Mouse (Mus musculus): ENCODE data around the gene Cdkl3. TPM values are rescaled to one million over a fixed set of nuclear protein-coding genes. Genes with fewer than 3 reads are reported as not detected.
A peak's percentile ranks its signal among the peaks of the same experiment; 100 is the strongest.

Gene Cdkl3
- polyA plus RNA-seq, 1 experiment, result 1.8 TPM

DNA sequence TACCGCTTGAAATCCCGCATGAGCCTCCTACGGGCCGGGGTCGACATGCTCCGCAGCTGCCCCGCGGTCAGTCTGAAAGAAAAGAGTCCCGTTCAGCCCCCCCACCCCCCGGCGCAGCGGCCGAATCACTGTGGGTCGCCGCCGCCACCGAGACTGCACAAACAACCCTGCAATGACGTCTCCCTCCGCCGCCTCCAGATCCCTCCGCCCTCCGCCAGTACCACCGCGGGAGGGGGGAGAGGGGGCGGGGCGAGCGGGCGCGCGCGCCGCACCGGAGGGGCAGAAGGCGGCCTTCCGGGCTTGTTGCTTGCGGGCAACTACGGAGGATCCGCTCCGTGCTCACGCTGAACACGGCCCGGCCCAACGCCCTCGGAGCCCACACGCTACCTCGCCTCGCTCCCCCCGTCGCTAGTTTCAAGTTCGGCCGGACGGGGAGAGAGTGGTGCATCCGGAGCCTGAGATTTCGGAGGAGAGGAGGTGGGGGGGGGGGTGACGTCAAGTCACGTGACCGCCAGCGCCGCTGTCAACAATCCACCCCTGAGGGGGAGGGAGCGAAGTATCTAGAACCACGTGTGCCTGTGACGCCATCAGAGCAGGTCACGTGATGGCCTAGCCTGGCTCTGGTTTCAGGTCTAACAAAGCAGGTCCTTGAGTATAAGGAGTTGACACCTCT, 3.6 kb upstream of the Cdkl3 start, which contains the start of gene Ube2b:
Gene Ube2b, minus strand, starts transcription at position 473 of the 673 bp plus-strand sequence.
- Histone ChIP-seq H3K27me3 (replicated peaks; ENCODE audit: control insufficient read depth, insufficient read depth, low read length) (no peaks in the 10 kb centered on the region), H3K4me3 (ENCODE audit: insufficient read depth, low read depth, low read length) (peak within 1 kb of the TSS; percentile 98), H3K27ac (ENCODE audit: insufficient read depth, low read depth, low read length) (peak within 1 kb of the TSS; percentile 99), H3K36me3 (ENCODE audit: control insufficient read depth, insufficient read depth, low read length) (peaks cover 2% of the 10 kb centered on the region; the same call in 1 of the 2 replicates), H3K4me1 (ENCODE audit: control insufficient read depth, insufficient read depth, low read length) (peaks cover 15% of the 10 kb centered on the region; the same call in 1 of the 2 replicates)
- under 1% methylated on average over 61 of the region's 63 CpGs for WGBS
- TF ChIP-seq CTCF (conservative IDR thresholded peaks at IDR 0.05; ENCODE audit: insufficient read depth, insufficient read length, low read depth, low read length), result no peak
- TF ChIP-seq POLR2A (IDR thresholded peaks at IDR 0.05; ENCODE audit: low read depth, low read length), result no peak
- DNase-seq, result peak; percentile 99

DNA sequence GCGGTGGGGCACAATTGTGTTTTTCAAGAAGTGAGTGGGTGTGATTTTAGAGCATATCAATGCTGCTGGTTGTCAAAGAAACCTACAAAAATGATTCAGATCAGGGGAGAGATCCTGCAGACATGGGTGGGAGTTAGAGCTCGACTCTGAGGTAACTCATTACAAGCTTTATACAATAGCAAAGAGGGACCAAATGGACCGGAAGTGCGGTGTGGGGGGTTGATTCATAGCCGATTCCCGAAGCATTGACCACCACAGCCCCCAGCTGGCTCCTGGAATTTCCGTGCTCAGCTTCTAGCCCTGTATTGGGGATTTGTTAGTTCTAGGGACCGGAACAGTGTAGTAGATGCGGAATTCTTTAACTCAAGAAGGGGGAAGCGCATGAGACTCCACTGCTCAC, 2.7 kb upstream of the Cdkl3 start:
- DNase-seq, result no peak
- WGBS, result 63% methylated on average over 10 of the region's 10 CpGs
- no peak overlapping the region for H3K4me3 ChIP-seq (ENCODE audit: insufficient read depth, low read depth, low read length)
- no peaks in the 10 kb centered on the region for H3K27me3 ChIP-seq (replicated peaks; ENCODE audit: control insufficient read depth, insufficient read depth, low read length)
- peaks cover 18% of the 10 kb centered on the region; the same call in 1 of the 2 replicates for H3K4me1 ChIP-seq (ENCODE audit: control insufficient read depth, insufficient read depth, low read length)
- no peak overlapping the region for H3K27ac ChIP-seq (ENCODE audit: insufficient read depth, low read depth, low read length)
- TF ChIP-seq POLR2A (IDR thresholded peaks at IDR 0.05; ENCODE audit: low read depth, low read length), result no peak
- TF ChIP-seq CTCF (conservative IDR thresholded peaks at IDR 0.05; ENCODE audit: insufficient read depth, insufficient read length, low read depth, low read length), result no peak
- peaks cover 2% of the 10 kb centered on the region; the same call in 1 of the 2 replicates for H3K36me3 ChIP-seq (ENCODE audit: control insufficient read depth, insufficient read depth, low read length)

DNA sequence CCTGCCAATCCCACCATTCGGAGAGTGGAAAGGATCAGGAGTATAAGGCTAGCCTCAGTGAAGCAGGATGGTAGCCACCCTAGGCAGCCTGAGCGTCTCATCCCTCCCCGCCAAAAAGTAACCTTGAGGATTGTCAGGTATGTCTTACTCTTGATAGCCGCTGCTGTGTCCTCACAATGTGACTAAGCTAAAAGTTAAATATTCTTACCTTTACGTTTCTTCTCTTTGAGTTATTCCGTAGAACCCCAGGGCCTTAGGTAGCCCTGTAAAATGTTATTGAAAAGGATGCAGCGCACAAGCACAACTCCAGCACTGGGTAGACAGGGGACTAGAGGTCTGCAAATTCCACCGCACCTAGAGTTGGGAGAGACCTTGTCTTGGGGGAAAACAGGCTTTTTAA, 2.2 kb upstream of the Cdkl3 start:
- Histone ChIP-seq H3K27ac (ENCODE audit: insufficient read depth, low read depth, low read length) (no peak overlapping the region), H3K36me3 (ENCODE audit: control insufficient read depth, insufficient read depth, low read length) (no peaks in the 10 kb centered on the region; the same call in 1 of the 2 replicates), H3K4me1 (ENCODE audit: control insufficient read depth, insufficient read depth, low read length) (peaks cover 18% of the 10 kb centered on the region; the same call in 1 of the 2 replicates), H3K4me3 (ENCODE audit: insufficient read depth, low read depth, low read length) (no peak overlapping the region), H3K27me3 (replicated peaks; ENCODE audit: control insufficient read depth, insufficient read depth, low read length) (no peaks in the 10 kb centered on the region)
- DNase-seq, result no peak
- WGBS, result 97% methylated on average over 8 of the region's 8 CpGs
- TF ChIP-seq POLR2A (IDR thresholded peaks at IDR 0.05; ENCODE audit: low read depth, low read length) (no peak), CTCF (conservative IDR thresholded peaks at IDR 0.05; ENCODE audit: insufficient read depth, insufficient read length, low read depth, low read length) (no peak)

DNA sequence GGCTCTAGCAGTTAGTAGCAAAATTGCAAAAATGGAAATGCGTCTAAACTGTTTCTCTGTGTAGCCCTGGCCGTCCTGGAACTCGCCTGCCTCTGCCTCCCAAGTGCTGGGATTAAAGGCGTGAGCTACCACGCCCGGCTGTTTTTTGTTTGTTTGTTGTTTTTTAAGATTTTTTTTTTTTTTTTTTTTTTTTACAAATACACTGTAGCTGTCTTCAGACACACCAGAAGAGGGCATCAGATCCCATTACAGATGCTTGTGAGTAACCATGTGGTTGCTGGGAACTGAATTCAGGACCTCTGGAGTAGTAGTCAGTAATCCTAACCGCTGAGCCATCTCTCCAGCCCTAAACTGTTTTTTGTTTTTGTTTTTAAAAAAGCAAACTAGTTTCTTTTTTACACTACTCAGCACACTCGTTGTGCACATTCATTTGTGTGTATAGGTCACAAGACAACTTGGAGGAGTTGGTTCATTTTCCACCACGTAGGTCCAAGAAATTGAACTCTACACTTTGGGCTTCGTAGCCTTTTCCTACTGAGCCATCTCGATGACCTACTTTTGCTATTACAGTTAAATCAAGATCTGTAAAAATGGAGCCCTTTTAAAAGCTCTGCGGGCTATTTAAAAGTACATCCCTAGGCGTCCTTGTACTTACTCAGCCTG, 1.0 kb upstream of the Cdkl3 start:
- Histone ChIP-seq H3K36me3 (ENCODE audit: control insufficient read depth, insufficient read depth, low read length) (no peaks in the 10 kb centered on the region), H3K27ac (ENCODE audit: insufficient read depth, low read depth, low read length) (peak overlapping the region; percentile 96), H3K4me3 (ENCODE audit: insufficient read depth, low read depth, low read length) (no peak overlapping the region), H3K27me3 (replicated peaks; ENCODE audit: control insufficient read depth, insufficient read depth, low read length) (no peaks in the 10 kb centered on the region), H3K4me1 (ENCODE audit: control insufficient read depth, insufficient read depth, low read length) (peaks cover 15% of the 10 kb centered on the region; the same call in 1 of the 2 replicates)
- 60% methylated on average over 13 of the region's 13 CpGs for WGBS
- TF ChIP-seq CTCF (conservative IDR thresholded peaks at IDR 0.05; ENCODE audit: insufficient read depth, insufficient read length, low read depth, low read length), result no peak
- no peak for TF ChIP-seq POLR2A (IDR thresholded peaks at IDR 0.05; ENCODE audit: low read depth, low read length)
- peak; percentile 51 for DNase-seq

DNA sequence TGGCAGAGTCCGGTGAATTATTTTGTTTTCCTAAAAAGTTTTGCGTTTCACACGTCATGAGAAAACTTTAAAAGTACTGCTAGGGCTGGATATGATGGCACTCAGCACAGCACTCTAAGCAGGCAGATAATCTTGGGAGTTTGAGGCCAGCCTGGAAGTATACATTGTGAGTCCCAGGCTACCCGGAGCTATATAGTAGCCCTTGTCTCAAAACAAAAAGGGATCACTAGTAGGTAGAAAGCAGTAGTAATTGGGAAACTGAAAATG, 583 bp upstream of the Cdkl3 start:
- peaks cover 13% of the 10 kb centered on the region; the same call in 1 of the 2 replicates for H3K4me1 ChIP-seq (ENCODE audit: control insufficient read depth, insufficient read depth, low read length)
- H3K27me3 ChIP-seq (replicated peaks; ENCODE audit: control insufficient read depth, insufficient read depth, low read length), result no peaks in the 10 kb centered on the region
- WGBS, result 8% methylated on average over 4 of the region's 4 CpGs
- H3K4me3 ChIP-seq (ENCODE audit: insufficient read depth, low read depth, low read length), result peak overlapping the region; percentile 75
- TF ChIP-seq CTCF (conservative IDR thresholded peaks at IDR 0.05; ENCODE audit: insufficient read depth, insufficient read length, low read depth, low read length), result no peak
- TF ChIP-seq POLR2A (IDR thresholded peaks at IDR 0.05; ENCODE audit: low read depth, low read length), result no peak
- H3K36me3 ChIP-seq (ENCODE audit: control insufficient read depth, insufficient read depth, low read length), result no peaks in the 10 kb centered on the region
- no peak for DNase-seq
- H3K27ac ChIP-seq (ENCODE audit: insufficient read depth, low read depth, low read length), result peak overlapping the region; percentile 96

GRCm38 (mm10) chr11:52005586-52005985, 1.6 kb downstream of the Cdkl3 start:
- Histone ChIP-seq H3K4me1 (ENCODE audit: control insufficient read depth, insufficient read depth, low read length) (peaks cover 13% of the 10 kb centered on the region; the same call in 1 of the 2 replicates), H3K36me3 (ENCODE audit: control insufficient read depth, insufficient read depth, low read length) (no peaks in the 10 kb centered on the region), H3K4me3 (ENCODE audit: insufficient read depth, low read depth, low read length) (no peak overlapping the region), H3K27ac (ENCODE audit: insufficient read depth, low read depth, low read length) (no peak overlapping the region), H3K27me3 (replicated peaks; ENCODE audit: control insufficient read depth, insufficient read depth, low read length) (no peaks in the 10 kb centered on the region)
- DNase-seq, result no peak
- 31% methylated on average over 2 of the region's 2 CpGs for WGBS
- no peak for TF ChIP-seq POLR2A (IDR thresholded peaks at IDR 0.05; ENCODE audit: low read depth, low read length)
- no peak; the same call in 1 of the 2 replicates for TF ChIP-seq CTCF (conservative IDR thresholded peaks at IDR 0.05; ENCODE audit: insufficient read depth, insufficient read length, low read depth, low read length)

GRCm38 (mm10) chr11:52011011-52011410, 7.0 kb downstream of the Cdkl3 start:
- WGBS, result 78% methylated on average over 11 of the region's 11 CpGs
- TF ChIP-seq CTCF (conservative IDR thresholded peaks at IDR 0.05; ENCODE audit: insufficient read depth, insufficient read length, low read depth, low read length) (no peak), POLR2A (IDR thresholded peaks at IDR 0.05; ENCODE audit: low read depth, low read length) (no peak)
- Histone ChIP-seq H3K4me3 (ENCODE audit: insufficient read depth, low read depth, low read length) (no peak overlapping the region), H3K36me3 (ENCODE audit: control insufficient read depth, insufficient read depth, low read length) (no peaks in the 10 kb centered on the region), H3K27ac (ENCODE audit: insufficient read depth, low read depth, low read length) (no peak overlapping the region), H3K4me1 (ENCODE audit: control insufficient read depth, insufficient read depth, low read length) (no peaks in the 10 kb centered on the region), H3K27me3 (replicated peaks; ENCODE audit: control insufficient read depth, insufficient read depth, low read length) (no peaks in the 10 kb centered on the region)
- DNase-seq, result no peak

All from kidney, adult 2 months (tissue).